Mouse (Mus musculus) cerebellum, adult (tissue): ENCODE measurements around the gene Zfp972.
"Not testable (repeated sequence)": the region's sequence is repeated elsewhere in the genome, so short reads cannot be mapped to it uniquely, and the experiment has no call there.

Experiments
- ATAC-seq: cut with Nextera tagmentation; 2 replicates; pipeline ENCODE4 v1.9.2; 2017; ENCODE audit warnings: mild to moderate bottlenecking, moderate library complexity, mixed read lengths; ENCODE audit not compliant: insufficient number of reproducible peaks, low FRiP score, low TSS enrichment

The Zfp972 gene

GRCm38 (mm10) chr2:177925563-177926103 lies at the start of gene Zfp972:
Gene Zfp972 (minus strand): TSS chr2:177925613.
- ATAC-seq, result not testable (repeated sequence)

- not testable (repeated sequence) for ATAC-seq
These were observed 49.4 kb upstream of the Zfp972 start for GRCm38 (mm10) chr2:177974814-177975213.

GRCm38 (mm10) chr2:177957145-177957544 lies 31.7 kb upstream of the Zfp972 start, which contains the start of gene Gm14326:
Gene Gm14326 (minus strand): TSS chr2:177957297.
- ATAC-seq, result not testable (repeated sequence)

DNA sequence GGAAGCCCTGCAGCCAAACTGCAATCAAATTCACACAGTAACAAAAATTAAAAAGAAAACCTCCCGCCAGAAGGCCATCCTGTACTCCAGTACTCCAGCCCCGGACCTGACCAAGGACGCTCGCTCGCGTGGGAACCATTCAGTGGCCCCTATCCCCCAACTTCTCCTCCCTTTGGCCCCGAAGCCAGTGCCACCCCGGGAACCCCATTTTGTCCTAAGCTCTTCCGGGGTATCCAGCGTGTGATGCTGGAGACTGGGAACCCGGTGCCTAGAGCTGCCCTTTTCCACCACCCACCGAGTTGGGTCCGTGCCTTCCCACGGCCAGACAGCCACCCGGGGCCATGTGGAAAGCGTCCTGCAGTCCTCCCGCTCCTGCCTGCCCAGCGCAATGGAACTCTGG lies 31.3 kb upstream of the Zfp972 start:
- not testable (repeated sequence) for ATAC-seq

- ATAC-seq, result not testable (repeated sequence)
These were observed 22.1 kb downstream of the Zfp972 start for GRCm38 (mm10) chr2:177903276-177903675.

DNA sequence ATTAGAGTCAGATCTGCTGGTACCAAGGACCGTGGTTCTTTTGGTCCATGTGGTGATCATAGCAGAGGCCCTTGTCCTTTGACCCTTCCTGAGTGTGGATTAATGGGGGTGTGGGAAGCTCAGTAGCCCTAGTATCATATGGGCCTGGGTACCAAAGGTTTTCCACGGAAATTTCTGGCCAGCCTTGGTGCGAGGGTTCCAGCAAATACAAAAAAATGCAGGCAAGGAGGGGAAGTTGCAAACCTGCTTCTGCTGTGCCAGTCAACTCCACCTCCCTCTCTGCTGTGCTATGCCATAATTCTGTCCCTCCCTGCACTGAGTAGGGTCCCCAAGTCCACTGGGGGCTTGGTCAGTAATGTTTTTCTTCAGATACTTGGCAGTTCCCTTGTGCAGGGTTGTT lies 27.2 kb downstream of the Zfp972 start:
- ATAC-seq, result not testable (repeated sequence)

GRCm38 (mm10) chr2:177897046-177897578 lies 28.3 kb downstream of the Zfp972 start, which contains the start of gene Gm14327:
Gene Gm14327 (plus strand): TSS chr2:177897096.
- not testable (repeated sequence) for ATAC-seq

GRCm38 (mm10) chr2:177887743-177888142 lies 37.7 kb downstream of the Zfp972 start:
- ATAC-seq, result not testable (repeated sequence)

- ATAC-seq, result not testable (repeated sequence)
These were observed 63.2 kb downstream of the Zfp972 start for GRCm38 (mm10) chr2:177862254-177862653.
